Mouse (Mus musculus) brain, embryonic 14.5 days (tissue): ENCODE results near the gene Ccl22. TPM values are rescaled to one million over a fixed set of nuclear protein-coding genes. Genes with fewer than 3 reads are reported as not detected.
A peak's percentile ranks its signal among the peaks of the same experiment; 100 is the strongest.

Experiments used
- DNase-seq: peaks from one replicate; pipeline ENCODE4 v3.0.0-alpha.2; 2011; ENCODE audit warnings: low read depth
- CTCF ChIP-seq: fragments of 200-500 bp; IDR thresholded peaks from 2 replicates; pipeline ENCODE4 v1.5.1; 2012; ENCODE audit warnings: inconsistent platforms, mild to moderate bottlenecking, moderate library complexity, borderline replicate concordance; ENCODE audit not compliant: insufficient read depth, insufficient read length; ENCODE audit errors: extremely low read depth
- POLR2A ChIP-seq: fragments of 200-500 bp; IDR thresholded peaks from 2 replicates; pipeline ENCODE4 v1.6.1; 2012; ENCODE audit warnings: mild to moderate bottlenecking, inconsistent platforms, borderline replicate concordance; ENCODE audit not compliant: poor library complexity, insufficient read depth, insufficient read length, severe bottlenecking; ENCODE audit errors: extremely low read depth
- polyA plus RNA-seq: library from polyadenylated mRNA; depleted of rRNA; stranded (reverse); fragments of >200 nt; gene quantifications from 2 replicates; pipeline ENCODE4 v1.2.3, GENCODE M21; 2012

The Ccl22 gene
- polyA plus RNA-seq, 1 experiment: 0.04 TPM

GRCm38 (mm10) chr8:94706732-94707395, 38.5 kb upstream of the Ccl22 start:
- DNase-seq: no peak
- TF ChIP-seq POLR2A (no peak), CTCF (no peak)

DNA sequence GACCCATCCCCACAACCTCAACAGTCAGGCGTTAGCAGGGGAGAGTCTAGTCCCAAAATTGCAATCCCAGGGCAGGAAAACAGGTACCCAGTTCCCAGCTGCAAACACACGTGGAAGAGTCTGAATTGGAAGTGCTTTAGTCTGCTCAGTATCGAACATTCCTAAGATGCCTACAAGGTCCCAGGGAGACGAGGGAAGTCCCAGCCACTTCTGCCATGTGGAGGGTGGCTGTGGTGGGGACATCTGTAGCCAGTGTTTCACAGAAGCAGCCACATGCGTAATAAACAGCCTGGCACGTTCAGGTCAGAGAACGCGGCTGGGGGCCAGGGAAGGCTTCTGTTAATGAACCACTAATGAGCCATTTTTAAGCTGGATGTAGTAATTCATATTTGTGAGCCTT, 35.1 kb upstream of the Ccl22 start:
- TF ChIP-seq POLR2A: no peak
- no peak for TF ChIP-seq CTCF
- peak; percentile 39 for DNase-seq

DNA sequence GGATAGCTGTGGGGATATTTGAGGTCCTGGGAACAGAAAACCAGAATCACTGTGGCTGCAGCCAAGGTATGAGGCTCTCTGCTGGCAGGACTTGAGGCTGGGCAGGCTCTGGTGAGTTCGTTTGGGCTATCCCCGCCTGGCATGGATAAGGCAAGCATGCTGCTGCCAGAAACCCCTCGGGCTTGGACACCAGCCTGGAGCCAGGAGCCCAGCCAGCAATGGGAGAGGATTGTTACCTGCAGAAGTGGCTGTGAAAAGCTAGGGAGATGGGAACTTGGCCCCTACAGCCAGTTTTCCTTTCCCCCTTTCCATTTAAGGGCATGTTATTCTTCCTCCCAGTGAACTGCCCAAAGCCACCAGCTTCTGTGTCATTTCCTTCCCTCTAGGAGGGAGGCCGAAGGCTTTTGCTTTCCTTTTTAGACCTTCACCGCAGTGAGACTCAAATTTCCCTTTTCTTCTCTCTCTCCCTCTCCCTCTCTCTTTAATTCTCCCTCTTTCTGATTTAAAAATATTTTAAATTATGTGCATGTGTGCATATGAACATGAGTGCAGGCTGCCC, 34.2 kb upstream of the Ccl22 start:
- TF ChIP-seq CTCF: no peak
- DNase-seq: peak; percentile 85

- no peak for TF ChIP-seq CTCF
Observed at GRCm38 (mm10) chr8:94714556-94714955, 30.8 kb upstream of the Ccl22 start.

GRCm38 (mm10) chr8:94715871-94716270, 29.5 kb upstream of the Ccl22 start:
- no peak for TF ChIP-seq POLR2A
- TF ChIP-seq CTCF: no peak
- DNase-seq: no peak

More at GRCm38 (mm10) chr8:94714556-94714955, 30.8 kb upstream of the Ccl22 start:
- DNase-seq: no peak

- TF ChIP-seq POLR2A (no peak), CTCF (no peak)
- no peak for DNase-seq
Observed at GRCm38 (mm10) chr8:94716841-94717240, 28.5 kb upstream of the Ccl22 start.

- no peak for DNase-seq
- no peak for TF ChIP-seq CTCF
- TF ChIP-seq POLR2A: no peak
Observed at GRCm38 (mm10) chr8:94725998-94726397, 19.4 kb upstream of the Ccl22 start.

GRCm38 (mm10) chr8:94729301-94729700, 16.1 kb upstream of the Ccl22 start:
- no peak for DNase-seq
- TF ChIP-seq CTCF (no peak), POLR2A (no peak)

DNA sequence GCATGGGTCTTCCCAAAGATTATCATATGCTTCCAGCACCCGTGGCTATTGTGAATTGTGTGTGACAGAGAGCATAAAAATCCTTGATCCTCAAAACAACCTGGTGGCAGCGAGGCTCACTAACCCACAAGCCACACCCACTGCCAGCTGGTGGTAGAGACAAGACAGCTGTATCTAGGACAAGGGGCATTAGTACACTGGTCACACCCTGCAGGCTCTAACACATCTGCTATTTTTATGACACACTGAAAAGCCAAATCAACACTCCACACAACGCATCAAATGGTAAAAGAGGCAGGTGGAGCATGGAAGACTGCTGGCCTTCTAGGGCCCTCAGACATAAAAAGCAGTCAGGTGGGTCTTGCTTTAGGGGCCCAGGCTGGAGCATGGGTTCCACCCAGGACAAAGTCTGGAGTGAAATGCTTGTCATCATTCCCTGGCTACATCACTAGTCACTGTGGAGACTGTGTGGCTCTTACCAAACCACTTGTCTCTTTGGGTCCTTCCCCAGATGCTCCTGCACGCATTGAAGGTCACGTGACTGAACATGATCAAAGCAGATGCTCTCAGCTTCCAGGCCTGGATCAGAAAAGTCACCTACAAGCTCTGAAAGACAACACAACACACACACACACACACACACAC, 11.4 kb upstream of the Ccl22 start:
- no peak for DNase-seq
- TF ChIP-seq CTCF (no peak), POLR2A (no peak)

DNA sequence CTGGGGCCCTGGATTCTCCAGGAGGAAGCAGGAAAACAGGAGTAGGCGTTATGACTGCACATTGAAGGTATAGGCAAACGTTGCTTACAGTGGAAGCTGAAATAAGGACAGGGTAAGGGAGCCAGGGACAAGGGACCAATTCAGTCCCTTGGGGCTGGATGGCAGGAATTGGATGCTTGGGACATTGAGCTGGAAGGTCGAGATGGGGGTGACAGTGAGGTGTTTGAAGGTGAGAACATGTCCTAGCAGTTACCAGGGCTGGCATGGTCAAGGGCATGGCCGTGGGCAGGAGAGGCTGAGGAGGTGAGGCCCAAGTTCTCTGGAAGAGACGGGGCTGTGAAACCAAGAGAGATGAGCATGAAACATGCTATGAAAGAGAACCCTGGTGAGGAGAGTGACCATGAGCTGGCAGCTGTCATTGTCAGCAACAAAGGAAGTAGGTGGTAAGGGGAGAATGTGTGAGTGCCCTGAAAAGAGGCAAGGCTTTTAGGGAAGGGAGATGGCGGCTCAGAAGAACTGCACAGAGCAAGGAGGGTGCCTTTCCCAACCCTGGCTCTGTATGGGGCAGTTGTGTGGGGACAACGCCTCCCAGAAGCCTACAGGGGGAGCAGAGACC, 10.5 kb upstream of the Ccl22 start:
- no peak for TF ChIP-seq CTCF
- no peak for TF ChIP-seq POLR2A
- no peak for DNase-seq

DNA sequence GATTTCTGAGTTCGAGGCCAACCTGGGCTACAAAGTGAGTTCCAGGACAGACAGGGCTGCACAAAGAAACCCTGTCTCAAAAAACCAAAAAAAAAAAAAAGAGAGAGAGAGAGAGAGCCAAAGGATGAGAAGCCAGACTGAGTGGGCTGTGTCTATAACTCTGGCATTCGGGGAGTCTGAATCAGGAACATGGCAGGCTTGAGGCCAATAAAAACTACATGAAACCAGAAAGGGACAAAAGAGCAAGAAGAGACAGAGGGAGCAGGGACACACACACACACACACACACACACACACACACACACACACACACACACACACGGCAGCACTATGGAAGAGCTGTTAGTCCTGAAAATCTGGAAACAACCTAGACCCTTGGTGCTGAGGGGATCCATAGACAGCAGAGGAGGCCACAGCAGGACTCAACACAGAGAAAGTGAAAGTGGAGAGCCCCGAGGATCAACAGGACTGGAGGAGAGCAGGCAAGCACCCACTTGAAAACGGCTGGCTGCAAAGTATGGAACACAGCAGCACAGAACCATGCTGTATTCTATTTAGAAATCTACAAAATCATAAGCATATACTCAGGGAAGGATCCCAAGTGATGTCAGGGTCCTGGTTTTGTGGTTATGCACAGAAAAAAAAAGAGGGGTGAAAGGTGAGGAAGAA, 9.8 kb upstream of the Ccl22 start:
- TF ChIP-seq POLR2A: no peak
- TF ChIP-seq CTCF: no peak
- no peak for DNase-seq
